Mouse (Mus musculus) T-helper 1 cell (primary cell): ENCODE results near the gene Cflar.

Experiments used
- in situ Hi-C: fragments of 300-600 bp; cut with MboI, MseI; formaldehyde crosslinking; loops from one replicate; pipeline ENCODE4 v1.15.1; 2025; ENCODE audit warnings: high pct_unique_total_duplicates

Cflar gene

GRCm38 (mm10) chr1:58727747-58728589, 16.7 kb downstream of the Cflar start:
- in situ Hi-C loops, result no loop called here

- in situ Hi-C loops, result no loop called here
Observed at GRCm38 (mm10) chr1:58728590-58728868, 17.2 kb downstream of the Cflar start.

GRCm38 (mm10) chr1:58733636-58734035, 22.3 kb downstream of the Cflar start:
- in situ Hi-C loops, result no loop called here

- in situ Hi-C loops, result no loop called here
Observed at GRCm38 (mm10) chr1:58734043-58734920, 23.0 kb downstream of the Cflar start.

GRCm38 (mm10) chr1:58735962-58736361, 24.7 kb downstream of the Cflar start:
- in situ Hi-C loops, result no loop called here

- in situ Hi-C loops, result no loop called here
Observed at GRCm38 (mm10) chr1:58736968-58737367, 25.7 kb downstream of the Cflar start.

GRCm38 (mm10) chr1:58739529-58739928, 28.2 kb downstream of the Cflar start:
- in situ Hi-C loops, result no loop called here

GRCm38 (mm10) chr1:58742571-58743021, 31.3 kb downstream of the Cflar start:
- in situ Hi-C loops, result no loop called here

GRCm38 (mm10) chr1:58743252-58743651, 31.9 kb downstream of the Cflar start:
- in situ Hi-C loops, result no loop called here

GRCm38 (mm10) chr1:58744645-58745044, 33.3 kb downstream of the Cflar start:
- in situ Hi-C loops, result no loop called here

GRCm38 (mm10) chr1:58746880-58747279, 35.6 kb downstream of the Cflar start:
- in situ Hi-C loops, result no loop called here

GRCm38 (mm10) chr1:58759451-58759850, 48.1 kb downstream of the Cflar start:
- in situ Hi-C loops, result no loop called here

GRCm38 (mm10) chr1:58760581-58760980, 49.3 kb downstream of the Cflar start:
- in situ Hi-C loops, result loop anchor here (10.0 kb wide), 2 partner anchors 234 to 384 kb away; no protein-coding TSS in a partner anchor

- in situ Hi-C loops, result loop anchor here (10.0 kb wide), 2 partner anchors 233 to 383 kb away; no protein-coding TSS in a partner anchor
Observed at GRCm38 (mm10) chr1:58761391-58762275, 50.3 kb downstream of the Cflar start.

- in situ Hi-C loops, result loop anchor here (10.0 kb wide), 2 partner anchors 232 to 382 kb away; no protein-coding TSS in a partner anchor
Observed at GRCm38 (mm10) chr1:58762576-58762975, 51.3 kb downstream of the Cflar start.

GRCm38 (mm10) chr1:58766446-58766845, 55.1 kb downstream of the Cflar start:
- in situ Hi-C loops, result loop anchor here (10.0 kb wide), 2 partner anchors 228 to 378 kb away; no protein-coding TSS in a partner anchor

GRCm38 (mm10) chr1:58769136-58769535, 57.8 kb downstream of the Cflar start:
- in situ Hi-C loops, result loop anchor here (10.0 kb wide), 2 partner anchors 226 to 376 kb away; no protein-coding TSS in a partner anchor

GRCm38 (mm10) chr1:58769701-58770100, 58.4 kb downstream of the Cflar start:
- in situ Hi-C loops, result loop anchor here (10.0 kb wide), 3 partner anchors 225 to 465 kb away; partner anchors contain the start of gene Als2

GRCm38 (mm10) chr1:58770111-58770720, 58.9 kb downstream of the Cflar start:
- in situ Hi-C loops, result loop anchor here (10.0 kb wide), 1 partner anchor 465 kb away; the partner anchor contains the start of gene Als2

- in situ Hi-C loops, result loop anchor here (10.0 kb wide), 1 partner anchor 463 kb away; the partner anchor contains the start of gene Als2
Observed at GRCm38 (mm10) chr1:58772084-58772483, 60.8 kb downstream of the Cflar start.
